ENCODE assay signal across 29 mouse cellular contexts in genomic region chr13:52962922-52963321, GRCm38 (mm10). TPM values are rescaled to one million over a fixed set of nuclear protein-coding genes. Genes with fewer than 3 reads are reported as not detected.
DNase-seq lines count a peak whose midpoint lies in the region; ATAC-seq and TF ChIP-seq lines count a peak whose summit lies in the region.
"Had no signal": no experiment of that assay in that cellular context is flagged by ENCODE, and none has a peak within 500 bp of the region (broad histone marks: within the 10 kb centered on the region; RNA-seq: fewer than 3 reads in every experiment).

No protein-coding gene starts in this region.

- no peak for TF ChIP-seq CTCF in bone marrow macrophage, adult 2 months (IDR thresholded peaks at IDR 0.05; ENCODE audit: low read depth, low read length)

- WGBS in hindbrain, embryonic 16.5 days: 90% methylated on average over 4 of the region's 4 CpGs
- 91% methylated on average over 4 of the region's 4 CpGs for WGBS in hindbrain, embryonic 11.5 days

- H3K4me2 ChIP-seq in hindbrain, embryonic 16.5 days (ENCODE audit: low read length): no peak overlapping the region
- no peak overlapping the region for H3K4me2 ChIP-seq in hindbrain, embryonic 11.5 days (replicated peaks; ENCODE audit: low read depth, low read length)
- H3K4me2 ChIP-seq in myocyte (ENCODE audit: low read depth): no peak overlapping the region
- H3K4me2 ChIP-seq: embryonic facial prominence, embryonic 13.5 days; embryonic facial prominence, embryonic 15.5 days; forebrain, embryonic 12.5 days had no signal

- H3K9me3 ChIP-seq in hindbrain, embryonic 16.5 days (ENCODE audit: control insufficient read depth, low read length): no peaks in the 10 kb centered on the region
- H3K9me3 ChIP-seq in hindbrain, embryonic 11.5 days (ENCODE audit: control insufficient read depth, low read length): no peaks in the 10 kb centered on the region
- H3K9me3 ChIP-seq: embryonic facial prominence, embryonic 13.5 days; embryonic facial prominence, embryonic 15.5 days; forebrain, embryonic 10.5 days; forebrain, embryonic 12.5 days had no signal

- peaks cover 22% of the 10 kb centered on the region for H3K36me3 ChIP-seq in hindbrain, embryonic 16.5 days (ENCODE audit: control insufficient read depth, insufficient read depth, low read length)
- peaks cover 8% of the 10 kb centered on the region; the same call in 1 of the 2 replicates for H3K36me3 ChIP-seq in hindbrain, embryonic 11.5 days (ENCODE audit: control insufficient read depth, insufficient read depth, low read length)
- H3K36me3 ChIP-seq in myocyte (ENCODE audit: control insufficient read depth, insufficient read depth): peaks cover 35% of the 10 kb centered on the region
- H3K36me3 ChIP-seq: G1E had no signal

- intact Hi-C loops in heart, postnatal 25 days (cut with DNase I): no loop called here

- DNase-seq in hindbrain, embryonic 11.5 days (ENCODE audit: low spot score): no peak
- DNase-seq in heart, postnatal 25 days (ENCODE audit: low spot score): no peak
- DNase-seq: adrenal gland, adult 8-10 months; adrenal gland, postnatal 14 days; adrenal gland, postnatal 36 days; B cell, adult 2 months; cerebellum, adult 11 months; cerebellum, adult 18-20 months; cerebellum, adult 8-10 months; cerebellum, adult 9-11 months; cerebellum, postnatal 14 days; cerebellum, postnatal 36 days; embryo, embryonic 11 days had no signal

- H3K27me3 ChIP-seq in hindbrain, embryonic 16.5 days (replicated peaks; ENCODE audit: control insufficient read depth, insufficient read depth, low read length): no peaks in the 10 kb centered on the region
- no peaks in the 10 kb centered on the region for H3K27me3 ChIP-seq in hindbrain, embryonic 11.5 days (ENCODE audit: control insufficient read depth, insufficient read depth, low read length)
- no peaks in the 10 kb centered on the region for H3K27me3 ChIP-seq in myocyte (ENCODE audit: control insufficient read depth, insufficient read depth, insufficient read length)
- H3K27me3 ChIP-seq: CH12.LX; embryonic facial prominence, embryonic 13.5 days; embryonic facial prominence, embryonic 15.5 days; forebrain, embryonic 12.5 days; Patski had no signal

- no peak overlapping the region for H3ac ChIP-seq in myocyte (ENCODE audit: control insufficient read depth, insufficient read length)

- no peak for TF ChIP-seq POLR2A in bone marrow macrophage, adult 2 months (IDR thresholded peaks at IDR 0.05; ENCODE audit: borderline replicate concordance, low read depth, low read length)
- TF ChIP-seq POLR2A in myocyte (IDR thresholded peaks at IDR 0.05; ENCODE audit: insufficient read length, low read depth): peak; percentile 41

- no peak overlapping the region for H3K4me3 ChIP-seq in hindbrain, embryonic 16.5 days (ENCODE audit: low read length)
- H3K4me3 ChIP-seq in hindbrain, embryonic 11.5 days (ENCODE audit: low read depth, low read length): no peak overlapping the region
- no peak overlapping the region for H3K4me3 ChIP-seq in bone marrow macrophage, adult 2 months (ENCODE audit: insufficient read depth, low read length)
- no peak overlapping the region for H3K4me3 ChIP-seq in myocyte
- H3K4me3 ChIP-seq: embryonic facial prominence, embryonic 13.5 days; embryonic facial prominence, embryonic 15.5 days; erythroblast, embryonic 14.5 days; forebrain, embryonic 10.5 days; forebrain, embryonic 12.5 days had no signal

- no peaks in the 10 kb centered on the region for H3K79me2 ChIP-seq in myocyte (ENCODE audit: control insufficient read depth, insufficient read depth)

- no peaks in the 10 kb centered on the region for H3K4me1 ChIP-seq in hindbrain, embryonic 16.5 days (ENCODE audit: control insufficient read depth, insufficient read depth, low read depth, low read length)
- no peaks in the 10 kb centered on the region for H3K4me1 ChIP-seq in hindbrain, embryonic 11.5 days (replicated peaks; ENCODE audit: control insufficient read depth, insufficient read depth, low read length)
- peaks cover 13% of the 10 kb centered on the region for H3K4me1 ChIP-seq in bone marrow macrophage, adult 2 months (ENCODE audit: control insufficient read depth, insufficient read depth, low read length)
- H3K4me1 ChIP-seq: embryonic facial prominence, embryonic 13.5 days; embryonic facial prominence, embryonic 15.5 days; forebrain, embryonic 10.5 days; forebrain, embryonic 12.5 days had no signal

- no peak overlapping the region for H3K9ac ChIP-seq in hindbrain, embryonic 16.5 days (ENCODE audit: low read depth, low read length)
- H3K9ac ChIP-seq in hindbrain, embryonic 11.5 days (ENCODE audit: low read depth, low read length): no peak overlapping the region
- H3K9ac ChIP-seq: embryonic facial prominence, embryonic 13.5 days; embryonic facial prominence, embryonic 15.5 days; forebrain, embryonic 12.5 days had no signal

- H3K27ac ChIP-seq in hindbrain, embryonic 16.5 days (ENCODE audit: low read depth, low read length): no peak overlapping the region
- H3K27ac ChIP-seq in hindbrain, embryonic 11.5 days (ENCODE audit: low read depth, low read length): no peak overlapping the region
- peak overlapping the region; percentile 17; the same call in 1 of the 2 replicates for H3K27ac ChIP-seq in bone marrow macrophage, adult 2 months (ENCODE audit: insufficient read depth, low read depth, low read length)
- H3K27ac ChIP-seq: embryonic facial prominence, embryonic 13.5 days; embryonic facial prominence, embryonic 15.5 days; forebrain, embryonic 10.5 days; forebrain, embryonic 12.5 days had no signal

- peak; percentile 24; the same call in 1 of the 2 replicates for ATAC-seq in hindbrain, embryonic 16.5 days
- no peak for ATAC-seq in hindbrain, embryonic 11.5 days (ENCODE audit: low FRiP score)
- no peak; the same call in 1 of the 2 replicates for ATAC-seq in granulocyte monocyte progenitor cell, adult 5-6 weeks (replicated peaks; ENCODE audit: poor library complexity, severe bottlenecking)
- ATAC-seq: activated CD4-positive, CD25-positive, alpha-beta regulatory T cell, adult 4 months; CD4-positive, CD25-positive, alpha-beta regulatory T cell, adult 4 months; forebrain, embryonic 14.5 days; forebrain, embryonic 16.5 days; Patski had no signal

TF ChIP-seq in myocyte, 11 proteins besides CTCF, POLR2A, EP300 and RAD21:
- no peak for TF ChIP-seq MYOG (IDR thresholded peaks at IDR 0.05; ENCODE audit: control insufficient read depth in 1 of 3, insufficient read depth in 1 of 3, insufficient read length in 2 of 3, low read depth in 2 of 3)
- TF ChIP-seq POLR2AphosphoS2 (IDR thresholded peaks at IDR 0.05; ENCODE audit: insufficient read length, low read depth): peak; percentile 92

RNA-seq across cellular contexts. Expression of gene Nfil3, which starts 18.0 kb away (rescaled TPM):
- polyA plus RNA-seq in hindbrain, embryonic 16.5 days (2015; fragmentation: Nextera tagmentation; extraction: Ambion mirVana): 44.8 and 46.0 TPM in 2 replicates
- polyA plus RNA-seq in hindbrain, embryonic 11.5 days (2014; fragmentation: Nextera tagmentation; extraction: Ambion mirVana): 27.1 and 30.0 TPM in 2 replicates
- polyA plus RNA-seq in bone marrow macrophage, adult 2 months (2012; ENCODE audit: insufficient read depth, insufficient read length, missing spikeins): 11.7 and 13.1 TPM in 2 replicates
- polyA plus RNA-seq in myocyte (2012; fragmentation: generic; extraction: Trizol): 60.6 TPM
- 10 to 100 TPM; 13.3 to 36.5 TPM for total RNA-seq in heart, postnatal 25 days (2021)
- 3.9 and 8.3 TPM in 2 replicates for total RNA-seq in granulocyte monocyte progenitor cell, adult 5-6 weeks (2014; fragmentation: Nextera tagmentation)
- 14.0 and 14.5 TPM in 2 replicates for total RNA-seq in granulocyte monocyte progenitor cell, adult 5-6 weeks (2017)

RNA-seq across cellular contexts. Expression of gene Auh, which starts 33.4 kb away (rescaled TPM):
- 66.5 and 75.0 TPM in 2 replicates for polyA plus RNA-seq in hindbrain, embryonic 16.5 days (2015; fragmentation: Nextera tagmentation; extraction: Ambion mirVana)
- polyA plus RNA-seq in hindbrain, embryonic 11.5 days (2014; fragmentation: Nextera tagmentation; extraction: Ambion mirVana): 44.3 and 46.9 TPM in 2 replicates
- polyA plus RNA-seq in bone marrow macrophage, adult 2 months (2012; ENCODE audit: insufficient read depth, insufficient read length, missing spikeins): 39.3 and 41.6 TPM in 2 replicates
- 17.4 TPM for polyA plus RNA-seq in myocyte (2012; fragmentation: generic; extraction: Trizol)
- 100 to 1,000 TPM; 114 to 131 TPM for total RNA-seq in heart, postnatal 25 days (2021)
- 29.2 and 35.9 TPM in 2 replicates for total RNA-seq in granulocyte monocyte progenitor cell, adult 5-6 weeks (2014; fragmentation: Nextera tagmentation)
- total RNA-seq in granulocyte monocyte progenitor cell, adult 5-6 weeks (2017): 34.6 and 37.1 TPM in 2 replicates
